Mouse (Mus musculus): ENCODE results near the gene Olfr1445.

Olfr1445 gene

GRCm38 (mm10) chr19:12883555-12883954, at the start of gene Olfr1445:
TSS of gene Olfr1445 (plus strand) at chr19:12883855.
- no peak for DNase-seq (ENCODE audit: low spot score)

DNA sequence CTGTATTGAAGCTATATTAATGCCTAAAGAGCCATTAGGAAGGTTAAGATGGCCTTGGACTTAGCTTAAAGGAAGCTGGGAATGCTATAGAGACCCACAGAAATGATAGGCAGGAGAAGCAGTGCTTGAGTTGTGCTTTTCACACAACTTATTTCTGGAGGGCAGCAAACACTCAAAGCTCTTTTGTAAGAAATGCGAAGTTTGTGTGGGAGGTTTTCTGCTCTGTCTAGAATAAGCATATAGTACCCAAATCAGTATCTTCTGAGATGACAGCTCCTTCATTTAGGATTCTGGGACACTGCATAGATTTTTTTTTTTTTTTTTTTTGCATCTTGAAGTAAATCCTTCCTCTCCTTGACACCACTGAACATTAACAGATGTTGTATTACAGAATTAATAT, 45.1 kb upstream of the Olfr1445 start:
- DNase-seq (ENCODE audit: low spot score) = no peak

DNA sequence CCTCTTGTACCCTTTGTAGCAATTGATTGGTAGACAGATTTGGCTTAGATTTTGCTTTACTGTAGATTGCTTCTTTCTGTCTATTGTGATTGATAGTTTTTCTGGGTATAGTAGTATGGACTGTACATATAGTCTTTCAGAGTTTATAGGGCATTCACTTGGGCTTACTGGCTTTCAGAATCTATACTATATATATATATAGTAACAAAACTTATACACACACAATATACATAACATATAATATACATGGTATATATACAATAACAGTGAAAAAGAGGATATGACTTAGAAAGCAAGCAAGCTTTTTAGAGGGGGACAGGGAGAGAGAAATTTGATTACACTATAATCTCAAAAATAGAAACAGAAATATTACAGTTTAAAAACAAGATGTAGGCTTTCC, 37.3 kb upstream of the Olfr1445 start, which contains the start of gene Gm5244:
Gene Gm5244 (plus strand): TSS at position 301 of the 400 bp plus-strand sequence.
- DNase-seq (ENCODE audit: low spot score) = no peak

GRCm38 (mm10) chr19:12856983-12857382, 26.7 kb upstream of the Olfr1445 start, which contains the start of gene Olfr1444:
TSS of gene Olfr1444 (plus strand) at chr19:12857283.
- DNase-seq (ENCODE audit: low spot score) = no peak

GRCm38 (mm10) chr19:12893424-12893823, 9.8 kb downstream of the Olfr1445 start, which contains the start of gene Olfr1446:
TSS of gene Olfr1446 (minus strand) at chr19:12893524.
- DNase-seq (ENCODE audit: low spot score) = no peak

DNA sequence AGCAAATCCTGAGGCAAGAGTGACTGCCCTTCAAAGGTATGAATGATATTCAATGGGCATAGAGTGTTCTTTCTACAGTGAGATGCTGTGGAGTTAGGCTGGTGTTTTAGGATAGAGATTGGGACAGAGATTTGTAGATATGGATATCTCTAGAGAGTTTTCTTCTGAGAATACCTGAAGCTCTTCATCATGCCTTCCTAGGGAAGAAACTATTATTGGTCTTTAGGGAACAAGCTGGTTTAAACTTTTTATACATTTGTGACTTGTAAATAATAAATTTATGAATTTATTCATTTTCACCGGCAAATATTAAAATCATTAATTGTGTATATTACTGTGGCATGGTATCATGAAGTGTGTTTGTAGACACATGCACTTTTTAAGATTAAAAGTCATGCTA, 20.0 kb downstream of the Olfr1445 start, which contains the start of gene Olfr1447:
Gene Olfr1447 (minus strand): TSS at position 101 of the 400 bp plus-strand sequence.
- DNase-seq (ENCODE audit: low spot score) = no peak

DNA sequence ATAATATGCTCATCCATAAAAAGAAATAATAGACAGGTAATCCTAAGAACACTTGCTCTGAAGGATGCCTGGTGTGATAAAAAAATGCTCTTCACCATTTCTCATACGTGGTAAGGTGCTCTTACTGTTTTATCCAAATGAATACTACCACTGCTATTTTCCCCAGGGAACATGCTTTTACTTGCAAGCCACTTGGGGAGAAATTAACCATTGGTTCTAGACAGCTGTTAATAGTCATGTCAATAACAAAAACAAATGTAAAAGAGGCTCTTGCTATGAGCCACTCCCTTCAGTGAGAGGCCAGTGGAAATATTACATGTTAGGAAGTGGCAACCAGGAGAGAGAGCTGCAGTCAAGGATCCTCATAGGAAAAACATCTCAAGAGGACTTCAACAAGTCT, 40.7 kb downstream of the Olfr1445 start, which contains the start of gene Olfr1448:
Gene Olfr1448 (minus strand): TSS at position 101 of the 400 bp plus-strand sequence.
- no peak for DNase-seq (ENCODE audit: low spot score)

GRCm38 (mm10) chr19:12930540-12930939, 46.9 kb downstream of the Olfr1445 start, which contains the start of gene Olfr1449:
TSS of gene Olfr1449 (plus strand) at chr19:12930840.
- no peak for DNase-seq (ENCODE audit: low spot score)
